Mouse (Mus musculus) adrenal gland, adult 18-20 months (tissue): Measurements from ENCODE around the gene Frrs1l. TPM values are rescaled to one million over a fixed set of nuclear protein-coding genes. Genes with fewer than 3 reads are reported as not detected.

Experiments
- DNase-seq, 2 experiments: peaks; one replicate each; pipeline ENCODE4 v3.0.0; 2021 to 2022; ENCODE audit warnings: low spot score in 2 of 2
- total RNA-seq, 2 experiments: library from RNA; stranded (reverse); gene quantifications; 1 replicate in 1 of 2; 2 replicates in 1 of 2; pipeline ENCODE4 v1.2.3; 2021

Frrs1l gene
- total RNA-seq, 2 experiments from 2014 or later = 0.51 to 1.2 TPM

DNA sequence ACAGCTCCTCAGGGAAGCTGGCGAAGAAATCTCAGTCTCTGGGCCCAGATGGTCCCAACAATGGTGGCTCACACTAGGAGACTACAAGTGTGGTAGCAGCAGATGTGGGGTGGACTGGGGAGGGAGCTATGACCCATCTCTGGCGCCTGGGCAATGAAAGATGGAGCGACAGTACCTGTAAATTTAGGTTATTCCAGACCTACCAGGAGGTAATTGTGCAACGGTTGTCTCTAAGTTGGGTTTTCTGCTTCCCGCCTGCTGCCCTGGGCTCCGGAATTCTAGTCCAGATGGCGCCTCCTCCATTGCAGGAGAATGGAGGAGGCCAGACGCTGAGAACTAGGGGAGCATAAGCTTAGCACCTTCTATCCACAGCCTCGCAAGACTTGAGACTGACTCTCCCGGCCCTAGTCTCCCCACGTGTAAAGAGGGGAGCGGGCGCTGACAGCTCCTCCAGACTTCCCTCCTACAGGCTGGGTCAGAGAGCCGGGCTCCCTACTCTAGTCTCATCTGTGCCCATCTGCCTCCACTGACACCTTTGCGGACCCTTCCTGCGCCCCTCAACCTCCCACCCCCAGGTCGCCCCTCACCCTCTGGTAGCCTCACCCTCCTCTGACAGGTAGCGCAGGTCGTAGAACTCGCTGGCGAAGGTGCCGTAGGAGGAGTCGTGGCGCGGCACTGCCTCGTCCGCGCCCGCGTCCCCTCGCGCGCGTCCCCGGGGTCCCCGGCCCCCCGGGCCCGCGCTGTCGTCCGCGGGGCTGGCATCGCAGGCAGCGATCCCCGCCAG, 568 bp downstream of the Frrs1l start:
- DNase-seq = no peak

DNA sequence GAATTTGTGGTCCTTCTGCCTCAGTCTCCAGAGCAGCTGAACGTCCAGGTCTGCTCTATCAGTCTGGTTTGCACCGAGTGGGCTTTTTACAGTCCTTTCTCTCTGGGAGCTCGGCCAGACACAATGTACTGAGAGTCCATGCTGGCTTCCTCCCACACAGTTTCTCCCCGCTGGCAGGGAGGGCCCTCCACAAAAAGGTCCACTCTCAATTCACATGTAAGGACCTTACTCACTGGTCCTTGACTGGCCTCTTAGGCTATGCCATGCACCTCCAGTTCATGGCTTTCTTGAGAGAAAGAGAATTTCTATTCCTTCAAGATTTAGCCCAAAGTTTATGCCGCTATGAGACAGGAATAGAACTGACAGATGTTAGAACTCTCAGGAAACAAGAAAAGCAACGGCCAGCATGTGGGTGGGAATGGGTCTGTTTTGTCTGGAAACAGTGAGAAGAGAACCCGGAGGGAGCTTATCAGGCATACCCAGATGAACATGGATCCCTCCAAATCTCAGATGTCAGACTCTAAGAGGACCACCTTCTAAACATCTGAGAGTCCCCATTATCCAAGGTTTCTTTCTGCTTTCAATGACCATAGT, 24.5 kb downstream of the Frrs1l start:
- no peak for DNase-seq

DNA sequence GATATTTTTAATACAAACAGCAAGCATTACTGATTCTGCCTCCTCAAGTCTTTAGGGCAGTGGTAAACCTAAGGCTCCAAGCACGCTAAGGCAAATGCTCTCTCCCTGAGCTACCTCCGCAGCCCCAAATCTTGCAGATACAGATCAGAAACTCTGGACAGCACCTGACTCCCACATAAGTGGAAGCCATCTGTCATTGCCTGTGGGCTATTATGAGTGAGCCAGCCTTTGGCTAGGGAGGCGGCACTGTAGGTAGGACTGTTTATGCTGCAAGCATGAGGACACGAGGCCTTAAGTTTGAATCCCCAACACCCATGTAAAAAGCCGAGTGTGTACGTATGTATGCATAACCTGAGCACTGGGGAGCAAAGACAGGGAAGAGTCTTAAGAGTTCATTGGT, 26.5 kb downstream of the Frrs1l start:
- no peak for DNase-seq

DNA sequence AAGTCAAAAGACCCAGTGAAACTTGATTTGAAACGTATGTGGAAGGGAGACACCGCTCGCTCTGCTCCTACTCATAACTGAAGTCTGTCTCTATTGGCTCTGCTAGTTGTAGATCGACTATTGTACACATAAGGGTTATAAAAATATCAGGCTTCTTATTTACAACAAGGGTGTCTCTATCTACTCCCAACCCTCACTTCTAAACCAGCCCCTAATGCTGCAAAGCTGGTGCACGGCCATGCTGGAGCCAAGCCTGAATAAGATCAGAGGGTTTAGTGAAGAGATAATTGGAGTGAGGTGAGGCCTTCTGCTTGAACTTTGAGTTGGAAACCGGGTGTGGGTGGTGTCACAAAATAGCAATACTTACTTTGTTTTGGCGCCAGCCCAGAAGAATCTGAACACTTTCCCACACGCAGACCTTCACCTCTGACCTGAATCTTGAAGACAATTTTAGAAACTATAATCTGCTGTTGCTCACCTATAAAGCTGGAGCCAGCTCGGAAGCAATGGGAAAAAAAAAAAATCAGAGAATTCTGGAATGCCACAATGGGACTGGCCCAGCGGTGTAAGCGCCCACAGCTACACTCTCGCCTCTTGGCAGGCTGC, 28.8 kb downstream of the Frrs1l start:
- no peak for DNase-seq

DNA sequence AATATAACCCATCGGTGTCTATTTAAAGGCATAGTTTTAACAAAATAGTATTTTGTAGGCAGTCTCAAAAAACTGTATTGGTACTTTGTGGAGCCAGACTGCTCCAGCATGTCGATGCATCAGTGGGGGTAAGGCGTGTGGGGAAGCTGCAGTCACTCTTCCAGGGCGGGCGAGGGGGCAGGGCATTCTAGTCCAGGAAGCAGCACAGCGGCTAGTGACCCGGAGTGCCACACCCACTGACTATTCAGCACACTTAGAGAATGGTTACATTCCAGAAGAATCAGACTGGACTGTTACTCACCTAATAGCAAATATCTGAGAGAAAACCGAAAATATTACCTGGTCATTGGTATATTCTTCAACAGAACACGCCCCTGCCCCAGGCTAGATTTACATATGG, 32.7 kb downstream of the Frrs1l start:
- no peak for DNase-seq

DNA sequence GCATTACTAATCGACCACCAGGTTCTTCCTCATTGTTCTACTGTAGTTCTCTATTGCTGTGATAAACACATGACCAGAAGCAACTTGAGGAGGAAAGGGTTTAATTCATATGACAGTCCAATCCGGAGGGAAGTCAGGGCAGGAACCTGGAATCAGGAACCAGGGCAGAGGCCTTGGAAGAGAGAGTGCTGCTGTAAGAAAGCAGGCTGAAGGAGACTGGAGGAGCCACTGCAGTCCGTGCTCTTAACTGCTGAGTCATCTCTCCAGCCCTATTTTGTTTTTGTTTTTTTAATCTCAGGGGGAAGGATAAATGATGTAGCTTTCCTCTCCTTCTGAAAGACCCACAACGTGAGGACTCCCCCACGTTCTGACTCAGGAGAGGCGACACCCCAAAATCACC, 37.0 kb downstream of the Frrs1l start:
- no peak for DNase-seq

DNA sequence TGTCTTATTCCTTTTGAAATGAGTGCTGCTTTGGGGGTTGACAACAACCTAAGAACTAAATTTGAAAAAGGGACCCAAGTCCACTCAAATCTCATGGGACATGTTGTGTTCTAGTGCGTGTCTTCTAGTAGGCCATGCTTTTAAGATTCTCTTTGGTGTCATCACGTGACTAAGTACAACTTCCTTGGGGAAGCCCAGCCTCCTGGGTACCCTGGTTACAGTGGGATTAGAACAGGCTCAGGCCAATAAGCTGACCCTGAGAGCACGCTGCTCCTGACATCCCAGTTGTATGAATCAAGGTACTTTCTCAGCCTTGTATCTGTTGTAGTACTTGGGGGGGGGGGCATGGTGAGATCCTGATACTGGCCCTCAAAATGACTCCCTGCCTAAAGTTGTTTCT, 38.5 kb downstream of the Frrs1l start:
- no peak for DNase-seq

DNA sequence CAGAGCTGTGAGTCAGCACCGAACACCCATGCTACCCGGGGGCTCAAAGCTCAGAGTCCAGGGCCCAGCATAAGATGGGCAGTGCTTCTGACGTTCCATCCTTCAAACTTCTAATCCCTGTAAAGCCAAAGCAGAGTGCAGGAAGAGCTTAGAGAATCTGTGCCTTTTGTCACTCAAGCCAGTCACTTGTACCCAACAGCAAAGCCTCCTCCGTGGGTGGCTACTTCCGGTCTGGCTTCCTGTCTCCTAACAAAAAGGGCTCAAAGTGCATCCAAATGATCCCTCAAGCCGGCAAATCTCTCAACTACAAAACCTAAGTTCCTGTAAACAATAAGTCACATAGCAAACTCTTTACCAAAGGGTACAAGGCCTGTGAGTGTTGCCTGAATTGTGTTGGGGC, 40.7 kb downstream of the Frrs1l start:
- no peak for DNase-seq

DNA sequence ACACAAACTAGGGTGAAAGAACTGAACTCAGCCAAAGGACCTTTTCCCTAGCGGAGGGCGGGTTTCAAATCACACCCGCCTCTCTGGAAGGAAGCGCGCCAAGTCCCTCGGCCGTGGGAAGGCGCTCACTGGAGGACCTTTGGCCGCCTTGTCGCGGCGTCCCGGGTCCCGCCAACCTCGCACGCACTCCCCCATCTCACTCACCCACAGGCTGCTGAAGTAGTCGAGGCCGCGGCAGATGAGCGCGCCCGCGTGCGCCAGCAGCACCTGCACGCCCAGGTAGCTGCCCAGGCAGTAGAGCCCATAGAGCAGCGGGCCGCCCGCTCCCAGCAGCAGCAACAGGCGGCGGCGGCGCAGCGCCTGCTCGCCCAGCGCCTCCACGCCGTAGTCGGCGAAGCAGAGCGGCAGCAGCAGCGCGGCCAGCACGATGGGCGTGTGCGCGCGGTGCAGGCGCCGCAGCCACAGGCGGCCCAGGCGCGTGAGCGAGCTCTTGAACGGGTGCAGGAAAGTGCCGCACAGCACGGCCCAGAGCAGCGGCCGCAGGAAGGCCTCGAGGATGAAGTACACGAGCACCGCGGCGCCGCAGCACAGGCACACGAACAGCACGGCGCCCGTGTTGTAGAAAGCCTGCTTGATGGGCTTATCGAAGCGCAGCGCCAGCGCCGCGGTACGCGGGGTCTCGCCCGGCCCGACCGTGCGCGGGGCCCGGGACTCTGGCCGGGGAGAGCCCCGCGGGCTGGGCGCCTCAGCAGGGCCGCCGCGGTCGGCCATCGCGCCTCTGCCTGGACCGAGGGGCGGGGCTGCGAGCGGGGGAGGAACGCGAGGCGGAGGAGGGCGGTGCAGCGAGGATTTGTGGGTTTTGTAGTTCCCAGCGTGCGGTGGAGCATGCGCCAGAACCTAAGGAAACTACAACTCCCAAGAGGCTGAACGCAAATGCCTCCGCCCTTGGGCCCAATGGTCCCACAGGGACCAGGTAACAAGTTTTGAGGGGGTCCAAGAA, 43.2 kb downstream of the Frrs1l start, which contains the start of gene Tmem245:
Gene Tmem245, minus strand, starts transcription at position 797 of the 1,000 bp plus-strand sequence.
- DNase-seq = peak; percentile 89 to 91

DNA sequence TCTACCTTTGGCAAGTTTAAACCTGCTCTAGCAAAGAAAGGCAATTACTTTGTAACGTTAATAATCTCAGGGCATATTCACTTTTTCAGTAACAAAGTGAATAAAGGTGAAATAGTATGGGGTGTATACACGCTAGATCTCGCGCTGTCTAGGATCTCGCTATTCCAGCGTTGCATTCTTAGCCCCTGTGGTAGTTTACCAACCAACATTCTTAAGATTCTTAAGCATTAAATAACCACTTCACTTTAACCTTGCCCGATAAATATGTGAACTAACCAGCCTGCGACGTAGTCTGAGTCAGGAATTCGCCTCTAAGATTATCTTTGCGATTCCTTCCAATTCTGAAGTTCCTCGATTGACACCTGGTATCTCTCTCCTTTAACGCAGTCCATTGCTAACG, 44.0 kb downstream of the Frrs1l start:
- DNase-seq = no peak

DNA sequence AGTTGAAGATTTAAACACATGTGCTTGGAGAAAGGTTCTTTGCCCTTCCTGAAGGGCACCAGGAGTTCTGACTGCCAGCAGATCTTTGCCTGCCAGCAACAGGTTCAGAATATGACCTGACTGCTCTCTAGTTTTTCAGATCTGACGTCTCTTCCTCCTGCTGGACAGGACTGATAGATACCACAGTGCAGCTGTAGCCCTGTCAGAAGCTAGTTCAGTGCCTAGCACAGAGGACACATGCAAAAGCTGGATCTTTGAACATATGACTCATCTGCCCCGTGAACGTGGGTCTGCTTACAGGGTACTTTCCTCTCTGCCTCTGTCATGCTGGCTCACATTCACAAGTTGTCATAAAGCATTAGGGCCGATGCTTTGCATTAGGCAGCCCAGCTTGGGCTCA, 45.9 kb downstream of the Frrs1l start:
- DNase-seq = no peak

DNA sequence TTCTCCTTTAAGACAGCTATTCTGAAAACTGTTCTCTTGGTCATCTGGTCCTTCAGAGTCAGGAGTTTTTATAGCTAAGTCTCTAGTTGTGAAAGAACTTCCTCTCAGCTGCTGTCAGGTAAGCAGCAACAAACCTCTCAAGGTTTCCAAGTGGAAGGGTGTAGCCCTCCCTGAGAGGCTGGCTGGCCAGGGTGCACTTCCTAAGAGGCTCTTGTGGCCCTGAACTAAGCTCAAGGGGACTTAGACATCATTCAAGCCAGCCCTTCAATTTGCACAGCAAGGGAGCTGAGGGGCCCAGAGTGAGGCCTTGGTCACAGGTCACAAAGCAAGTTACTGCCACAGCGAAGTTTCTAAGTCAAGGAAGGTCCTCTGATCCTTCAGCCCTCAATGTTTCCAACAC, 46.9 kb downstream of the Frrs1l start:
- no peak for DNase-seq

DNA sequence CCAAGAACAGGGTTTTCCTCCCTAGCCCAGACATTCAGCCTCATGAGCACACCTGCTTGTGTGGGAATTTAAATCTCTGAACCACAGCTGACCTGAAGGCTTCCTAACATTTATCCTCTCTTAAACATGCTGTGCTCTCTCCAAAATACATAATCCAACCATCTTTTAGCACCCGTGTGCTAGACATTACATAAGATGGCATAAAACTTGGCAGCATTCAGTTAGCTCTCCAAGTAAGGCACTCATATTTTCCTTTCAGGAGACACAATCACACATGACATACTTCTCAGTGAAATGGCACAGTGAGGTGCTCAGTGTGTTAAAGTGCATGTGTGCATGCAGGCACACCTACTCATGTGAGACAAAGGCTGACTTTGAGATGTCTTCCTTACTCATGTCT, 47.6 kb downstream of the Frrs1l start:
- DNase-seq = no peak

DNA sequence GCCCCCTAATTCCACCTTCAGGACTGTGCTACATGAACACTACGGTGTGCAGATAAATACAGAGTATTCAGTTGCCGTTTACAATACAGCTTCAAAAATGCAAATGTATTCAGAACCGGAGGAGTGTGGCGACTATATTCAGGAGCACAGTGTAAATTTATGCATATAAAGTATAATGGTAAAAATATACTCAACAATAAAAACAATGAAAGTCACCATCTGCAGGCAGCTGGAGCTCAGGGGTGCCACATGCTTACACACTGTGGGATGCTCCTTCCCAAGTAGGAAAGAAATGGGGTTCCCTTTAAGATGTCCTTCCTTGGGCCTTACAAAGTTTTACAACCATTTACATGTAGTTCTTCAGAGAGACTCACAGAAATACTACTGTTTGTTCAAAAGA, 48.7 kb downstream of the Frrs1l start:
- no peak for DNase-seq

DNA sequence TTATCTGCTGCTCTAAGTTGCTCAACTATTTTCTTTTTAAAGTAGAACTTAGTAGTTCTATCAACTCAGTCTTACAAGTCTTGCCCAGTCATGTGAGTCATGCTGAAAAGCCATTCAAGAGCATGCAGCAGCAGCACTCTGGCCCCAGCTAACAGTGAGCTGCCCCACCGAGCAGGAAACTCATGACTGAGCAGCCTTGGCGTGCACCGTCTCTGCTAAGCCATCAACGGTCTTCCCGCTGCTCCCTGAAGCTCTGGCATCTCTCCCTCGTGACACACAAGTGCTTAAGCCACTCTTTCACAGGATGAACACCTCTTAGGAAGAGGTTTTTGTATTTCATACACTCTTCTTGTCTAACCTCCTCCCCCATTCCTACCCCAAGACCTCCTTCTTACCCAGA, 53.1 kb downstream of the Frrs1l start:
- DNase-seq = no peak

DNA sequence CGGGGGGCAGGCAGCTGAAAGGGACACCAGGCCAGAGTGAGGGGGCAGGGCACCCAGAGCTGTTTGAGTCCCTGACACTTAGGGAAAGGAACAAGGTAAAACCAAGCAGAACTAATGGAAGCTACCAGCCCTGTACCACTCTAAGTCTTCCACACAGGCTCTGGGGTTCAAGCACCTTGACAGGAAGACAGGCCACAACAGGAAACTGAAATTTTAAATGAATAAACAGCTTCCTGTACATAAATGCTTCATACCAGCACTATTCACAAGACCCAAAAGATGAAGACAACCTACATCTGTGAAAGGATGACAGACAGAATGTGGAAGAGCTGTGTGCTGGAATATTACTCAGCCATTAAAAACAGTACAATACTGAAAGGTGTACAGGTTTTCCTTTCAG, 54.9 kb downstream of the Frrs1l start:
- no peak for DNase-seq

DNA sequence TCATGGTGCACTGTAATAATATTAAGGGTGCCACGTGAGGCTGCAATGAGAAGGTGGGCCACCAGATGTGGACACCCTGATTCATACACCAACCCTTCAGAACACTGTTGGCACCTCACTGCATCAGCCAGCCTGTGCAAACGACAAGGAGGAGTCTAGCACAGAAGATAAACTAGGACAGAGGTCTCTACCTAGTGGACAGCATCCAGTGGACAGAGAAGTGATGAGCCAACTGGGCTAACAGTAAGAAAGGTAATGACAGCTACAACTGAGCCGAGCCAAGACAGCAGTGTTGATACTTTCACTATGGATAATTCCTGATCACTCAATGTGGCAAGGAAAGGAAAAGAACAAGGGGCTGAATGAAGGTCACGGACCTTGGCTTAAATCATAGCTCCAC, 57.0 kb downstream of the Frrs1l start:
- no peak for DNase-seq

DNA sequence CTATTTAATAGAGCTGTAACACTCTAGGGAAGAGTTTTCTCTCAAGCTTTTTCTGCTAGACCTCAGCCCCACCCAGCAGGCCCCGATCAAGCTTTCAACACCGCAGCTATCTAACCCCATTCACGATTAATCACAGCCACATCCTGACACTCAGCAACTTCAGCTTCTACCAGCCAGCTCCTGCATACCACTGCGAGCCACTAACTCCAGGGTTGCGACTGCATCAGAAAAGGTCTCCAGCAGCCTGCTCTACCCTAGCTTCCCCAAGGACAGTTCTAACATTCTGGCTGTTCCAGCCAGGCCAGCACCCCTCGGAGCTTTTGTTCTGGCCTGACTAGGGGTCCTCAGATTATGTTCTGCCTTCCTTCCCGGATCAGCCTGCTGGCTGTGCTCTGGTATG, 58.1 kb downstream of the Frrs1l start:
- DNase-seq = no peak

DNA sequence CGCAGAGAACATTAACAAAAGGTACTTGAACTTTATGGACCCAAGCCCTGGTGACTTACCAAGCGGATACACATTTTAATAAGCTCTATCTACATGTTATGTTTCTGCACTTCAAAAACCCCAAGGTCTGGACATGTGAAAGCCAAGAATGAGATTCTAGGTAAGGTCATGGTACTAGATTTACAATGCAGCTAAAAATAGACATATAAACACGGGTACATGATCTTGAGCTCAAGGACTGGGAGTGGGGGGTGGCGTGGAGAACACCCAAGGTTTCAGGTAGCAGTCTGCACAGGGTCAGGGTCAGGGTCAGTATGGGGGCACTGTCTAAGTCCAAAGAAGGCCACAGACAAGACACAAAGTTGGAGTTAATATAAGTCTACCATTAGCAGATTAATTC, 59.9 kb downstream of the Frrs1l start:
- DNase-seq = no peak

DNA sequence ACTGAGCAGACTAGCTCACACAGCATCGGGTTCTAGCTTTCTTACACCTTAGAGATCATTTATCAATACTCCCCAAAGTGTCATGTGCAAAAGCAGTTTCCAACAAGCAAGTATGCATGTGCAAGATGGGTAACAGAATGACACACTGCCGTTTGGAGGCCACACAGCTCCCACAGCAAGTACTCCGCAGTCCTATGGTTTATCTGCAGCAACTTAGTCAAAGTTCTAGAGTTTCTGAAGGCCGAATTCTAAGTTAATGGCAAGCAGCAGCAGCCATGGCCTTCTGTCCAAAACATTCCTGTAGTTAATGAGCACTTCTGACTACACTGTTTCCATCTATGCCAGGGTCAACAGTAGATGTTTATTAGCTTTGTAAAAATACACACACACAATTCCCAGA, 63.2 kb downstream of the Frrs1l start:
- DNase-seq = no peak

DNA sequence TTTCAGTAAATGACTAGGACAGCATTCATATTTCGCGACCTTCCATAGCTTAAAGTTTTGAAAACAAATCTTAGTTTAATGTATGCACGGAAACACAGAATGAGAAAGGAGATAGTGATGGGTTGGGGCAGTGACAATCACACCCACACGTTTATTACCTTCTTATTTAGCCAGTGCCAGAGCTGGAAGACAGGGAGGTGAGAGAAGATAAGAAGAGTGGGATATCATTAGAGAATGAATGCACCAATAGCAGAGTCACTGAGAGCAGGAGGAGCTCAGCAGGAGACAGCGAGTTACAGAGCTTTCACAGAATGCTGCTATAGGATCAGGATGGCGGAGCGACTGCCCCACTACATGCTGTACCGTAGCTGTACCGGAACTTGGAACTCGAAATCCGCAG, 68.0 kb downstream of the Frrs1l start:
- DNase-seq = no peak
